Mouse (Mus musculus): ENCODE measurements around the gene Chka.

The Chka gene

GRCm38 (mm10) chr19:3840685-3841084 lies 10.9 kb upstream of the Chka start:
- CTCF ChIA-PET: interaction anchor here in 3 of 4 experiments (0.6 to 1.3 kb wide), 8 partner anchors 9 to 205 kb away, joined by 3 to 7 read pairs (median 4); partner anchors contain the start of genes Gstp2 (in 1 of the 3) and Ndufv1 (in 1 of the 3)
- POLR2A ChIA-PET: interaction anchor here in 3 of 4 experiments (0.7 to 9.6 kb wide), 52 partner anchors 8 to 308 kb away, joined by 3 to 192 read pairs (median 4); partner anchors contain the start of genes Chka (in 3 of the 3), Ndufs8 (in 3 of the 3), Kmt5b (in 2 of the 3) and 1810055G02Rik (in 1 of the 3)

DNA sequence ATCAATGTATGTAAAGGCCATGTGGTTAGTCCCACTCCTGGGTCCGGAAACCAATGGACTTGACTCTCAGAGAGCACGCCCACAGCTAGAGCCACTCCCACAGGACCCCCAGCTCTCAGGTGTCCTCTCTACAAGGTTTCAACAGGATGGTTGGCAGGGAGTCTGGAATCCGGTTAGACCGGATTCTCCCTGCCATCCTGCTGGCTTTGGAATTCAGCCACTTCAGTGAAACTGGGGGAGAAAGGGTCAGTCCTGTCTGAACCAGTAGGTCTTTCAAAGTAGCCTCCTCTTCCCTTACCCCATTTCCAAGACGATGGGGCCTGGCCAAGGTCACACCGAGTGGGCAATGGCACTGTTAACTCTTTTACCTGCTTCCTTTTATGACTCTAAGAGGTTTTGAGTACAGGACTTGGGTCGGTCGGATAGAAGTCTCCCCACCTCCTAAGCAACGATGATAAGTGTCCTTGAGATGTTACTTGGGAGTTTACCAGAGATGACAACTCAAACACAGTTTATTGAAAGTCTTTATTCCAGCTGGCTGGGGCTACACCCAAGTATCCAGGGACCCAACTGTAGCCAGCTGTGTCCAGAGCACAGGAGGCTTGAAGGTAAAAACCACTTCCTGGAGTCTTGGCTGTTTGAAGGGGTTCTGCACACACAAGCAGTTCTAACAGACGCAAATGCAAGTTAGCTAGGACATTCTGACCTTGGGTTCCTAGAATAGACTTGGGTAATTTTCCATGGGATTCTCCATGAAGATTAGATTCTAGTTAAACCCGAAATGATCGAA lies 9.0 kb upstream of the Chka start:
- CTCF ChIA-PET: interaction anchor here in 2 of 4 experiments (0.7 to 1.2 kb wide), 5 partner anchors 9 to 124 kb away, joined by 3 to 10 read pairs (median 3); partner anchors contain the start of genes Chka (in 2 of the 2) and Ndufs8 (in 1 of the 2)

GRCm38 (mm10) chr19:3843629-3844028 lies 7.9 kb upstream of the Chka start:
- POLR2A ChIA-PET: interaction anchor here in 3 of 4 experiments (0.7 to 9.6 kb wide), 14 partner anchors 8 to 439 kb away, joined by 3 to 192 read pairs (median 10); partner anchors contain the start of genes Chka (in 2 of the 3), Gstp2 (in 2 of the 3), Ankrd13d (in 1 of the 3) and Cdk2ap2 (in 1 of the 3)

More for the DNA sequence above, 9.0 kb upstream of the Chka start:
- POLR2A ChIA-PET: interaction anchor here (0.6 to 9.6 kb wide), 77 partner anchors 9 to 520 kb away, joined by 3 to 192 read pairs (median 5); partner anchors contain the start of genes 1810055G02Rik (in 3 of the 4), Chka (in 3 of the 4), Ankrd13d (in 2 of the 4) and Gstp2 (in 2 of the 4)

DNA sequence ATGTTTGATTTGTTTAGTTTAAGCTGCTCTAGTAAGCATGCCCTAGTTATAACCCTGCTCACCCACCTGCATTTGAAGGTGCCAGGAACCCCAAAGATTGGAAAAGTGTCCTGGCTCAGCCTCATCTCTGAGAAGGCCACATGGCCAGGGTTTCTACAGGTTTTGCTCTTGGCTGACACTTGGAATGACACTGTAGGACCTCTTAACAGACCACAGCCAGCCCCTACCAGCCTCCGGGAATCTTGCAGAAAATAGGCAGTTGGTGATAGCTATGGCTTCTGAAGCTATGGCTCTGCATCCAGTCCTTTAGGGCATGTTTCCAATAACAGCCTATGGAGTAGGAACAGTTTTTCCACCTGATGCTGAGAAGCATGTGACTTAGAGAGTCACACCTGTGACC lies 6.7 kb upstream of the Chka start:
- ChIA-PET POLR2A (interaction anchor here in 3 of 4 experiments (0.6 to 9.6 kb wide), 35 partner anchors 7 to 652 kb away, joined by 3 to 192 read pairs (median 4); partner anchors contain the start of genes Chka (in 1 of the 3), Gm49405 (in 1 of the 3), Gstp2 (in 1 of the 3) and Ndufs8 (in 1 of the 3)), CTCF (interaction anchor here in 2 of 4 experiments (0.6 to 1.4 kb wide), 2 partner anchors 10 to 521 kb away, joined by 3 read pairs; no protein-coding TSS in a partner anchor)

More at GRCm38 (mm10) chr19:3843629-3844028, 7.9 kb upstream of the Chka start:
- CTCF ChIA-PET: no interaction called here

- POLR2A ChIA-PET: interaction anchor here in 3 of 4 experiments (0.6 to 9.6 kb wide), 32 partner anchors 7 to 652 kb away, joined by 3 to 192 read pairs (median 4); partner anchors contain the start of genes Chka (in 1 of the 3), Gm49405 (in 1 of the 3), Gstp2 (in 1 of the 3) and Ndufs8 (in 1 of the 3)
- CTCF ChIA-PET: interaction anchor here in 1 of 4 experiments (1.4 kb wide), 1 partner anchor 9 kb away, joined by 3 read pairs; no protein-coding TSS in a partner anchor
Observed at GRCm38 (mm10) chr19:3845339-3845738, 6.2 kb upstream of the Chka start.

DNA sequence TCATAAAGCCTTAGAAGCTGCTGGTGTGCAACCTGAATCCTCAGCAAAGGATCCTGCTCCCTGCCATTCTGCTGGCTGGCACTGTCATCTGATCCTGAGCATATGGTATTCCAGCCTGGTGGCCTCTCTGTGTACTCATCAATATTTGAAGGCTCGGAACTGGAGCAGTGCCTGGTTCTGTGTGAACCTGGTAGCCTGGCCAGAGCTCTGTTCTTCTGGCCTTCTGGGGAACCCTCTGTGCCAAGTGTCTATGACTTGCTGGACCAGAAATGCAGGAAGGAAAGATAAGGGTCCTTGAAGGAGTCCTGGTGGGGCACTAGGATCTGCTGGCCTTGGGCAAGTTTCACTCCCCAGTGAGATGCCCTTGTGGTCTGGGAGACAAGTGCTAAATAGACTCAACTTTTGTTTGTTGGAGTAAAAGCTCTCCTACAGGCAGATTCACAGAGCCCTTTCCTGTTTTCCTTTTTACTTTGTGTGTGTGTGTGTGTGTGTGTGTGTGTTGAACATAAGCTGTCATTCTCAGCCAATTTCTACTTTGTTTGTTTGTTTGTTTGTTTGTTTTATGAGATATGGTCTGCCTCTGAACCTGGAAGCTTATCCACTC lies 5.7 kb upstream of the Chka start:
- CTCF ChIA-PET: no interaction called here
- POLR2A ChIA-PET: interaction anchor here in 3 of 4 experiments (0.5 to 9.6 kb wide), 28 partner anchors 6 to 1260 kb away, joined by 3 to 192 read pairs (median 5); partner anchors contain the start of genes Chka (in 1 of the 3), Gm49405 (in 1 of the 3), Gstp2 (in 1 of the 3) and Ndufs8 (in 1 of the 3)

DNA sequence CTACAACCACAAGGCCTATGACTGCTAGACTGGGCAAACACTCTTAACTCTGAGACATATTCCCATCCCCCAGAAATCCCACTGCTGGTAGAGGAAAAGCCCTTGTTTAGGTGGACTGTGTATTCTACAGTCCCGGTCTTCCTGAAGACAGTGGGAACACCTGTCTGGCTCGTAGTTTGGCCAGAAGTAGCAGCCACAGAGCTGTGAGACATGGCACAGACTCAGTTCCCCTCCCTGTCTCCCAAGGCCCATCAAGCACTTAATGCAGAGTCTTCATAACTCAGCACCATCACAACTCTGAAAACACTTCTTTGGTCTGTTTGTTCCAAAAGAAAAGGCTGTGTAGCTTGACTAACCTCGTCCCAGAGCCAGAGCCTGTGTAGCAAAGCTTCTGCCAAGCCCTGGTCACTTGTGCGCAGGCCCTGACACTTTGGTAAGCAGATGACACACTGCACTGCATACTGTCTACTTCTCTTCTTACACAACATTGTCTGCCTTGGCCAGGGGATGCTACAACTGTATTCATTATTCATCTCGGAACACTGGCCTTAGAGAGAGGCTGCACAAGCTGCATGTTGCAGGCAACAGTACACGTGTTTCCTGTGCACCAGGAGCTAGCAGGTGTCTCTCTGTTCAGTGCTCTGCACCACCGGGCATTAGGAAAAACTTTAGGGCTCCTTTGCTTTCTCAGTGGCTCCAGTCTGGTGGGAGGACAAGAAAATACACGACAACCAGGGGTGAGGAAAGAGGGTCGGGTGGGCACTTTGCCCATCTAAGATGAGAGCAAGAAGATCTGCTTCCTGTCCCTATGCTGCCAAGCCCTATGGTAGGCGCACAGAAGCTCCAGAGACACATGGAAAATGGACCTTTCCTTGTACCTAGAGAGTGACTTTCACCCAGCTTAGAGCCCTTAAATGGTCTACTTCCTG lies 4.6 kb upstream of the Chka start:
- ChIA-PET CTCF (interaction anchor here in 1 of 4 experiments (0.6 to 1.6 kb wide), 3 partner anchors 13 to 166 kb away, joined by 3 to 5 read pairs (median 5); partner anchors contain the start of gene Ndufv1), POLR2A (interaction anchor here in 3 of 4 experiments (0.5 to 9.6 kb wide), 39 partner anchors 5 to 1259 kb away, joined by 3 to 192 read pairs (median 3); partner anchors contain the start of genes 1810055G02Rik (in 2 of the 3), Acy3 (in 1 of the 3), Chka (in 1 of the 3) and Gstp2 (in 1 of the 3))

- POLR2A ChIA-PET: interaction anchor here in 3 of 4 experiments (0.6 to 9.6 kb wide), 27 partner anchors 5 to 593 kb away, joined by 3 to 192 read pairs (median 4); partner anchors contain the start of genes 1810055G02Rik (in 2 of the 3), Chka (in 1 of the 3) and Ndufs8 (in 1 of the 3)
- CTCF ChIA-PET: interaction anchor here in 2 of 4 experiments (0.6 to 1.6 kb wide), 3 partner anchors 14 to 165 kb away, joined by 3 to 5 read pairs (median 5); partner anchors contain the start of gene Ndufv1 (in 1 of the 2)
Observed at GRCm38 (mm10) chr19:3847711-3848110, 3.9 kb upstream of the Chka start.

- POLR2A ChIA-PET: interaction anchor here in 2 of 4 experiments (1.0 to 9.6 kb wide), 13 partner anchors 4 to 593 kb away, joined by 3 to 192 read pairs (median 6); partner anchors contain the start of genes Chka (in 1 of the 2) and Ndufs8 (in 1 of the 2)
- CTCF ChIA-PET: interaction anchor here in 3 of 4 experiments (0.6 to 1.6 kb wide), 3 partner anchors 88 to 164 kb away, joined by 3 to 5 read pairs (median 3); partner anchors contain the start of gene Ndufv1 (in 1 of the 3)
Observed at GRCm38 (mm10) chr19:3848207-3848808, 3.3 kb upstream of the Chka start.

GRCm38 (mm10) chr19:3849251-3849650 lies 2.3 kb upstream of the Chka start:
- CTCF ChIA-PET: interaction anchor here in 2 of 4 experiments (0.6 kb wide), 2 partner anchors 47 to 111 kb away, joined by 3 read pairs; no protein-coding TSS in a partner anchor

DNA sequence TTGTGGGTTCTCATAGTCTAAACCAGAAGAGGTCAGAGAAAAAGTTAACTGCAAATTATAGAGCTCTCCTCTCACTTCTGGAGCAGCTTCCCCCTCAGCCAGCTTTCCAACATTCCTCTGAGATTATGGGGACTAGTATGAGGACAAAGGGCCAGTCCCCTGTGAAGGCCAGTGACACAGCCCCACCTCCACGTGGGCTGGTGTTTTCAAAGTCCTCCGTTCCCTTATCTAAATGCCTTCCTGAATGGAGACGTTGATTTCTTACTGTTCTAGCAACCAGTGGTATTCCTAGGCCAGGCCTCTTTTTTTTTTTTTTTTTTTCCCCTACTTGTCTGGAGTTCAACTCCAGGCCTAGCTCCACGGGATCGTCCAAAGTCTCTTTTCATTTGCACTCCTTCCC lies 1.5 kb upstream of the Chka start:
- ChIA-PET POLR2A (interaction anchor here in 3 of 4 experiments (0.7 to 8.2 kb wide), 14 partner anchors 7 to 527 kb away, joined by 3 to 192 read pairs (median 4); partner anchors contain the start of gene Cdk2ap2 (in 1 of the 3)), CTCF (interaction anchor here in 1 of 4 experiments (1.6 kb wide), 1 partner anchor 76 kb away, joined by 8 read pairs; no protein-coding TSS in a partner anchor)

More at GRCm38 (mm10) chr19:3849251-3849650, 2.3 kb upstream of the Chka start:
- POLR2A ChIA-PET: interaction anchor here in 2 of 4 experiments (1.0 to 8.2 kb wide), 3 partner anchors 6 to 26 kb away, joined by 3 to 192 read pairs (median 101); no protein-coding TSS in a partner anchor

DNA sequence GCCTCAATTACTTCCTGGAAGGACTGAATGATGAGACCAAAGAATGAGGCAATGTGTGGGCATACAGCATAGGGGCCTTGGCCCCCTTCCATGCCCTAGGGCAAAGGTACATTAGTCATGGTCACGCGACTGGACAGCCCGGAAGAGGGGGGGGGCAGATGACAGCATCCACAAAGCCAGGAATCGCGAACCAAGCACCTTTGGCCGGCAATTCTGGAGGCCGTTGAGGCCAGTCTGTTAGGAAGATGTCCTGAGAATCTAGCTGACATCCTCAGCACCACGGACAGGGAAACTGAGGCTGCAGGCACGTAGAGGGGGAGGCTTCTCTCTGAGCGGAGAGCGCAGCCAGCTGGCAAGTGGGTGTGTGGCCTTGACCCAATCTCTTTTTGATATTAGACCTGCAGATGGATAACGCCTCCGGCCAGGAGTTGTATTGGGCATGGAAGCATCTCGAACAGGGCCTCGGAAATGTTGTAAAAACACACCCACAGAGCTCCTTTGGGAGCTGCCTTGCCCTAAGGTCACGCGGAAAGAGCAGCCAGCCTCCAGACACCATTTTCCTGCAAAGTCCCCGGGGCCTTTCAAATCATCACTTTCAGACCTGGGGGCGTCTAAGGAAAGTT lies 615 bp upstream of the Chka start:
- CTCF ChIA-PET: interaction anchor here in 3 of 4 experiments (0.5 to 1.9 kb wide), 11 partner anchors 9 to 498 kb away, joined by 3 to 10 read pairs (median 3); partner anchors contain the start of genes Ndufs8 (in 1 of the 3) and Ndufv1 (in 1 of the 3)
- POLR2A ChIA-PET: interaction anchor here in 3 of 4 experiments (0.6 to 8.2 kb wide), 39 partner anchors 8 to 1099 kb away, joined by 3 to 192 read pairs (median 4); partner anchors contain the start of genes Cdk2ap2 (in 2 of the 3), Gm49405 (in 2 of the 3), Ndufs8 (in 2 of the 3) and Nudt8 (in 2 of the 3)

- ChIA-PET POLR2A (interaction anchor here (0.6 to 8.2 kb wide), 39 partner anchors 8 to 349 kb away, joined by 3 to 192 read pairs (median 4); partner anchors contain the start of genes Ndufs8 (in 2 of the 4), Gm49405 (in 1 of the 4) and Nudt8 (in 1 of the 4)), CTCF (interaction anchor here in 3 of 4 experiments (0.6 to 1.9 kb wide), 8 partner anchors 10 to 264 kb away, joined by 3 to 11 read pairs (median 4); no protein-coding TSS in a partner anchor)
Observed at GRCm38 (mm10) chr19:3851979-3852681, 557 bp downstream of the Chka start.

DNA sequence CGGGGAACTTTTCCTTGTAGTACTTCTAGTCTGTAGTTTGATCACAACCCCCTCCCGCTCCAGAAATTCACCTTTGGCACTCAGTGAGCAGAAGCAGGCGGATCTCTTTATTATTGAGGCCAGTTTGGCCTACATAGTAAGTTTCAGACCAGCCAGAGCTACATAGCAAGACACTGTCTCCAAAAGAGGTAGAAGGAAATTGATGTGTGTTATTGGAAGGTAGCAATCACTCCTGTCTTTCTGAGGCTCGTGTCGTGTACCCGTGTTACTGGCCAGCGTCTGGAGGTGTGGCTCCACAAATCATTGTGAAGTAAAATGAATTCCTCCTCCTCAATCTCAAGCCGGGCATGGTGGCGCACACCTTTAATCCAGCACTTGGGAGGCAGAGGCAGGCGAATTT lies 1.5 kb downstream of the Chka start:
- POLR2A ChIA-PET: interaction anchor here (0.6 to 8.2 kb wide), 20 partner anchors 8 to 1219 kb away, joined by 3 to 192 read pairs (median 4); partner anchors contain the start of genes Ndufs8 (in 2 of the 4) and Cdk2ap2 (in 1 of the 4)
- CTCF ChIA-PET: interaction anchor here in 1 of 4 experiments (0.7 to 0.8 kb wide), 2 partner anchors 12 to 167 kb away, joined by 3 to 4 read pairs; no protein-coding TSS in a partner anchor
